Mouse (Mus musculus): ENCODE measurements around the gene Arpp19.

- TF ChIP-seq GATA1 (IDR thresholded peaks at IDR 0.05; ENCODE audit: borderline replicate concordance, low read length) (no peak), FLI1 (IDR thresholded peaks at IDR 0.05; ENCODE audit: low read length) (no peak)
Measured at GRCm38 (mm10) chr9:75085242-75085824, 47.9 kb downstream of the Arpp19 start.

All from megakaryocyte, embryonic 14.5 days (primary cell).